Mouse (Mus musculus) c-Kit-positive CD71-positive TER-119-positive erythroid progenitor cells, embryonic 14.5 days (primary cell): ENCODE data around the gene Cnep1r1.

ENCODE experiments used
- DNase-seq: peaks from one replicate; pipeline ENCODE4 v3.0.0-alpha.2; 2013; ENCODE audit warnings: low spot score

Cnep1r1 gene

DNA sequence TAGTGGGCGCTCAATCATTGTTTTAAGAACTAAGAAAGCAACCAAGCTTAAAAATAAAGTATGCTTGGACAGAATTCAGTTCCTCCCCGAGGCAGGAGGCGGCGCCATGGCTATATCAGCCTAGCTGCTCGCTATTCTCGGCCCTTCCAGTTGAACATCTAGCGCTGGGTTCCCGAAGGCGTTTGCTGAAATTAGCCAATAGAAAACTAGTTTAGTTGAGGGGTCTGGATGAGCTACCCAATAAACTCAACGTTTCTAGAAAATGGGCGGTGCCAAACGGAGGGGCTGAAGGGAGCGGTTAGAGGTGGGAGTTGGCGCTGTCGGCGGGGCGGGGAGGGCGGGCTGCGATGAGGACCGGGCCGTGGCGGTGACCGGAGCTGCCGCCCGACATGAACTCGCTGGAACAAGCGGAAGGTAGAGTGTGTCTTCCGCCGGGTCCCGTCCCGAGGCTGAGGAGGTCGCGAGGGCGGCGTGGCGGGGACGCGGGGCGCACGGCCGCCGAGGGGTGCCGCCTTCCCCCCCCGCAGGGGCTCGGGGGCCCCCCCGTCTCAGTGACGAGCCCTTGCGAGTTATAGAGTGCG is at the start of gene Cnep1r1:
Gene Cnep1r1, plus strand, starts transcription at position 314 of the 581 bp plus-strand sequence.
- DNase-seq = peak; percentile 99

DNA sequence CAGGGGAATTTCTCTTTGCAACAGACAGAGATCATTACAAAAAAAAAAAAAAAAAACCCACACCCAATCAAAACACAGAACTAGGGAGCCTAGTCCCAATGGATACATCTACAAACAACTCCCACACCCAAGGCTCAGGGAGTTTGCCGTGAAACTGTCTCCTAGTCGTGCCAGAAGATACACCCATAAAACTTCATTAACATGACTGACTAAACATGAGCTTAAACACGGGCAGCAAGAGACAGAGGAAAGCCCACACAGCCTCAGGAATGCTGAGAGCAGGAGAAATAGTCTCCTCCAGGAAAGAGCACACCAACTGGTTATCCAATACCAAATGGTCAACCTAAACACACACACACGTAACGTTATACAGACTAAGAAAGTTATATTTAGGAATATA is 36.4 kb upstream of the Cnep1r1 start:
- no peak for DNase-seq

DNA sequence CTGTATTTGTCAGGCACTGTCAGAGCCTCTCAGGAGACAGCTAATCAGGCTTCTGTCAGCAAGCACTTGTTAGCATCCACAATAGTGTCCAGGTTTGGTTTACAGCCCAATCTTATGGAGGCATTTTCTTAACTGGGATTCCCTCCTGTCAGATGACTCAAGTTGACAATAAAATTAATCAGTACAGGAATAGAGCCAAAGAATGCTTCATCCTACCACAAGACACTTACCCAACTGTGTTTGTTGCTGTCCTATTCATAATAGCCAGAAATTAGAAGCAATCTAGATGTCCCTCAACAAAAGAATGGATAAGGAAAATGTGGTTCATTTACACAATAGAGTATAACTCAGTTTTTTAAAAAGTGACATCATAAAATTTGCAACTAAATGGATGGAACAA is 30.6 kb upstream of the Cnep1r1 start:
- DNase-seq = no peak

DNA sequence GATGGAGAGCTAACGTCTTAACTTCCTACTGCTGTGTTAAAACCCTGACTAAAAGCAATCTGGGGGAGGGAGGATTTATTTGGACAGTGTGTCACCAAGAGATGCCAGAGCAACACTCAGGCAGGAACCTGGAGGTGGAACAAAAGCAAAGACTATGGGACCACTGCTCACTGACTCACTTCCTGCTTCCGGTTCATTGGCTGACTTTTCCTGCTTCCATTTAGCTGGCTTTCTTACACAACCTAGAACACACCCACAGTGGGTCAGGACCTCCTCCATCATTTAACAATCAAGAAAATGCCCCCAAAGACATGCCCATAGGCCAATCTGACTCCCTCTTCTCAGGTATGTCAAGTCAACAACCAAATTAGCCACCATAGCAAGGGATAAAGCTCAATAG is 26.9 kb upstream of the Cnep1r1 start:
- DNase-seq = no peak

DNA sequence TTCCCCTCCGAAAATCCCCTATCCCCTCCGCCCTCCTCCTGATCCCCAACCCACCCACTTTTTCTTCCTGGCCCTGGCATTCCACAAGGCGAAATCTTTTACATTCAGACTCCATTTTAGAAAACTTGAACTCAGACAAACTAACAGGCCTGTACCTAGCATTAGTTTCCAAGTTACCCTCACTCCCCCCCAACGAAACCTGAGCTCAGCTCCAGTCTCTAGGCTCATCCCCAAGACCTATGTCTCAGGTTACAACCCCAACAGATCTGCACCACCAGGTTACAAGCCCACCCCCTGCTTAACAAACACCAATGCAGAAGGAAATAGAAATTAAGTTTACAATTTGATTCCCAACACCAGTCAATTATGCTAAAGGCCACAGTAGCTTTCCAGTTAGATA is 25.2 kb upstream of the Cnep1r1 start:
- no peak for DNase-seq

DNA sequence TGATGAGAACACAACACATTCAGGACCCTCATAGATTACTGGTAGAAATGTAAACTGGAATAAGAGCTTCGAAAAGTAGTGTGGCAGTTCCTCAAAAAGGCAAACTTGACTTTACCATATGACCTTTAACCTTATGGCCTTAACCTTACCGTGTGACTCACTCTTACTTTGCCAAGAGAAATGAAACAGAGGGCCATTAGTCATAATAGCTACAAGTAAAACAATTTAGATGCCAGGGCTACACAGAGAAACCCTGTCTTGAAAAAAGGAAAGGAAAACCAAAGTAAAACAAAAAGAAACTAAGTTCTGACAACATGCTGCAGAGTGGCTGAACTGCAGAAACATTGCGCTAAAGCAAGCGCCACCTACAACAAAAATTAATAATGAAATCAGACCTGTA is 19.7 kb upstream of the Cnep1r1 start:
- no peak for DNase-seq

DNA sequence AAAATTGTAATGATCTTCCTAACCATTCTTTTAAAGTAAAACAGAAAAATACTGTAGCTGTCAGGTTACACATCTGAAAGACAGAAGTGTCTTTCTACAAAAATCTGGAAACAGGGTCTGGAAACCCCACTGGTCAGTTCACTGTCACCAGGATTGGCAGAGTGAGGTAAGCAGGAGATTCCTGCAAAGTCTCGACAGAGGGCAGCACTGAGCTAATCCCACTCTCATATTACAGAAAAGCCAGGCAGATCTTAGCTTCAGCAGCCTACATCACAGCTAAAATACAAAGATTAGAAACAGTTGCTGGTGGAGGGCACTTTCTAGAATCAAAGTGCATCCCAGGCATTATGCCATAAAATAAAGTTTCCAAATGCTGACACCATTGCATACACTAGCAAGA is 19.0 kb upstream of the Cnep1r1 start:
- DNase-seq = peak; percentile 52

DNA sequence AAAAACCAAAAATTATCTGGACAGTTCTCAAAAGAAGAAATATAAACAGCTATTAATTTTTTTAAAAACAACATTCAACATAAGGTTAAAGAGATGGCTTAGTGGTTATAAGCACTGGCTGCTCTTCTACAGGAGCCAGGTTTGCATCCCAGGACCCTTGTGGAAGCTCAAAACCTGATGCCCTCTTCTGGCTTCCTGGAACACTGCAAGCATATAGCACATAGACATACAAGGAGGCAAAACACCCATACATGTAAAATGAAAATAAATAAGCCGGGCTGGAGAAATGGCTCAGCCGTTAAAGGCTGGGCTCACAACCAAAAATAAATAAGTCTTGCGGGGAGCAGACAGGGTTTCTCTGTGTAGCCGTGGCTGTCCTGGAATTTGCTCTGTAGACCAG is 9.3 kb upstream of the Cnep1r1 start:
- DNase-seq = no peak

DNA sequence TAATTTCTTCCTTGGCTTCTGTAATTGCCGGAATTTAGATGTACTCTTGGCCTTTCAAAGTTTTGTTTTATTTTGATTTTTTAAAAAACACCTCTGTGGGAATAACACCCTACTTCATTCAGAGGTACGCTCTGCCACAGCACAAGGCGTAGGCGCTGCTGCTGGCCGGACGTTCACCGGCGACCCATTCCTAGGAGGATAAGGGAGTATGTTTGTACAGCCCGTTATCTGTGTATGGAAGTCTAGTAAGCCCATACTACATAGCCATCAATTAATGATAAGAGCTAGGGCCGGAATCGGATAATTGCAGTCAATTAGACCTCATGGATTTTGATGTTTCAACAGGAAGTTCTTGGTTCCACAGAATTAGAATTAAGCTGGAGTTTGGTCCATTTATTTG is 507 bp downstream of the Cnep1r1 start:
- DNase-seq = peak; percentile 52

DNA sequence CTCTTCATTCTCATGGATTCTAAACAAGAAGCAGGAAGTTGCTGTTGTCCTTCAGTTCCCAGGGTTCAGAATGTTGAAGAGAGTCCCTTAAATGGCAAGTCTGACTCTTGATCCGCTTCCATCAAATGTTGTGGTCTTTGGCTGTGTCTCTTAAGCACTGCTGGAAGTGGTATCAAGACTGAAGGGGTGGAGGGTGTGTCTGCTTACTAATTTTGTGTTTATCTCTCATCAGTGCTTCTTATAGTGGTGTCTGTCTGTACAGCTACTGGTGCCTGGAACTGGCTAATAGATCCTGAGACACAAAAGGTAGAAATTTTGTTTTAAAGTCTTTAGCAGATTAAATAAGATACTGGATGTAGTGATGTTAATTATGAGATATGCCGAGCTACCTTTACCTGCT is 6.3 kb downstream of the Cnep1r1 start:
- DNase-seq = peak; percentile 39

DNA sequence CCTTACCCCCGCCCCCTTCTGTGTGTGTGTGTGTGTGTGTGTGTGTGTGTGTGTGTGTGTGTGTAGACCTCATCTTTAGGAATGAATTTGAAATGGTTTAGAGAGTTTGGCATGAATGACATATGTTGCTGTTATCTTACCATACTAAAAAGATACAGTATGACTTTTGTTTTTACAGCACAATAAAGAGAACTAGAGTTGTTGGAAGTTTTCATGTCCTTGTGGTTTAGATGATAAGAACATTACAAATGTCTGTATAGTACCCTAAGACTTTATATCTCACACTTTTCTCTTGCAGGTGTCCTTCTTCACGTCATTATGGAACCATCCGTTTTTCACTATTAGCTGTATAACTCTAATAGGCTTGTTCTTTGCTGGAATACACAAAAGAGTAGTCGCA is 10.8 kb downstream of the Cnep1r1 start:
- no peak for DNase-seq

DNA sequence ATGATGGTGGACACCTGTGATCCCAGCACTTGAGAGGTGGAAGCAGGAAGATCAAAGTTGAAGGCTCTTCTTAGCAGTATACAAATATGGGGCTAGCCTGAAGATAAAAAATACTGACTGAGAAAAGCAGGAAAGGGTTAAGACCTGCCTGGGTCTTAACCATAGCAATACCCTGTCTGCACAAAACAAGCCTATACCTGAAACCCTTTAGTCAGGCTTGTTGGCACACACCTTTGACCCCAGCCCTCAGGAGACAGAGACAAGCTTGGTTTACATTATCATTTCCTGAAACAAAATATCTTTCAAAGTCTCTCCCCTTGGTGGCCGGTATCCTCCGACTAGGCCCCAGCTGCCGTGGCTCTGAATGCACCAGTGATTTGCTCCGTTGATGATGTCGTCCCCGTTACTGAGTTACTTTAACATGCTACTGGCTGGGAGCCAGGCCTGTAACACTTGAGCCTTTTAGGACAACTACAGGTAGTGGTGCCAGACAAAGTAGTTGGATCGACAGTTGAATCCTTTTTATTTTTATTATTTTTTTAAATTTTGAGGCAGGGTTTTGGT is 12.3 kb downstream of the Cnep1r1 start:
- DNase-seq = no peak

DNA sequence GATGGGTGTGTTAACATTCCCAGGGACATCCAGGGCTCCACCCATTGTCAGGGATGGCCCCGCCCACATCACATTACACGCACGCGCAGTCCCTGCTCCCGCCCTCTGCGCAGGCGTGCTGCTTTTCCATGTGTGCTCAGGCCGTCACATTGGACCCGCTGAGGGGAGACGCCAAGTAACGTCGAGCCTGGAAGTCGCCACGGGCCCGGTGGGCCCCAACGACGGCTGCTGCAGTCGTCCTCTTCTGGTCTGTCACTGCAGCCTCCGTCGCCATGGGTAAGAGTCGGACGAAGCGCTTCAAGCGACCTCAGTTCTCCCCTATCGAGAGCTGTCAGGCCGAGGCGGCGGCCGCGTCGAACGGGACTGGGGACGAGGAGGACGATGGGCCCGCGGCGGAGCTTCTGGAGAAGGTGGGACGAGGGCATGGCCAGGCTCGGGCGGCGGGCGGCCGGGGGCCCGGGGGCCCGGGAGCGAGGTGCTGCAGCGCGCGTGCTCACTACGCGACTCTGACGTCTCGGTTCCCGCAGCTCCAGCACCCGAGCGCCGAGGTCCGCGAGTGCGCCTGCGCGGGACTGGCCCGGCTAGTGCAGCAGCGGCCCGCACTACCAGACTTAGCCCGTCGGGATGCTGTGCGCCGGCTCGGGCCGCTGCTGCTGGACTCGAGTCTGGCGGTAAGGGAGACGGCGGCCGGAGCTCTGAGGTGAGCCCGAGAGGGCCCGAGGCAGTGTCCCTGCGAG is 19.3 kb downstream of the Cnep1r1 start, which contains the start of gene Heatr3:
Gene Heatr3, plus strand, starts transcription at position 108 of the 737 bp plus-strand sequence.
- peak; percentile 90 for DNase-seq

DNA sequence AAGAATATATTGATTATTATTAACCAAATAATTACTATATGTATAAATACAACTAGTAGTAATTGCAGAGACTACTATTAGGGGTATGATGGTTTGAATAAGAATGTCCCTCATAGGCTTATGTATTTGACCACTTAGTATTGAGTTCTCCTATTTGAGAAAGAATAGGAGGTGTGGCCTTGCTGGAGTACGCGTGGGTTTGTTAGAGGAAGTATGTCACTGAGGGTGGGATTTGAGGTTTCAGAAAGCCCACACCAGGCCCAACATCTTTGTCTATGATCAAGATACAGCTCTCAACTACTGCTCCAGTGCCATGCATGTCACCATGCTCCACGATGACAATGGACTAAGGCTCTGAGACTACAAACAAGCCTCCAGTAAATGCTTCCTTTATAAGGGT is 20.7 kb downstream of the Cnep1r1 start:
- DNase-seq = no peak

DNA sequence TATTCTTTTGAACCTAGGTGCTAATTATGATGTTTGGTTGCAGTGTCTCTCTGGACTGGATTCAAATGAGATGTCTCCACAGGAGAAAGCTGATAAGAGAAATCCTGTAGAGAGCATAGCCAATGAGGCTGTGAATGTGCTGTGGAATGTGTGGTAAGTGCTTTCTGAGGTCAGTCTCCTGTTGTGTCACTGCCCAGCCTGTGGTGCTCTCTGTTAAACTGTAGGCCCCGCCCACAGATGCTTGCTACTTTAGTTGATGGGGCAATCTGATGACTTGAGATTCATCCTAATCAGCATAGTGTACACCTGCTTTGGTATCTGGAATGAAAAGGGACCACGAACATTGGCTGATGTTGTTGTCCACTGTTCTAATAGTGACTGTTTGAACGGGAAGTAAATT is 23.1 kb downstream of the Cnep1r1 start:
- no peak for DNase-seq

DNA sequence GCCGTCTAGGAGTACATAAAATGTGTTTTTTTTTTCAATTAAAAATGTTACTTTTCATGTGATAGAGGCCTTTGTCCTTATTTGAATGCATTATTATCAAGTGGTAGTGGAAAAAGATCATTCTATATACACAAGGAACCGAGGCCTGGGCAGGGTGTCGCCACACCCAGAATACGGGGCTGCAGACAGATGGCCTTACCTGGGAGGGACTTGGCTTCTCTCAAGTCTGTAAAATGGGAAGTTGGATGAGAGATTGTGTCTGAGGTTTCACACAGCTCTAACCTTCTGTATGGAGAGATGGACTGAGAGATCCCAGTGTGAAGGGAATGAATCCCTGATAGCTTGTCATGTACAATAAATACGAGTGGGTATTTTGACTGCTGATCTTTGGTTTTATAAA is 25.5 kb downstream of the Cnep1r1 start:
- no peak for DNase-seq

DNA sequence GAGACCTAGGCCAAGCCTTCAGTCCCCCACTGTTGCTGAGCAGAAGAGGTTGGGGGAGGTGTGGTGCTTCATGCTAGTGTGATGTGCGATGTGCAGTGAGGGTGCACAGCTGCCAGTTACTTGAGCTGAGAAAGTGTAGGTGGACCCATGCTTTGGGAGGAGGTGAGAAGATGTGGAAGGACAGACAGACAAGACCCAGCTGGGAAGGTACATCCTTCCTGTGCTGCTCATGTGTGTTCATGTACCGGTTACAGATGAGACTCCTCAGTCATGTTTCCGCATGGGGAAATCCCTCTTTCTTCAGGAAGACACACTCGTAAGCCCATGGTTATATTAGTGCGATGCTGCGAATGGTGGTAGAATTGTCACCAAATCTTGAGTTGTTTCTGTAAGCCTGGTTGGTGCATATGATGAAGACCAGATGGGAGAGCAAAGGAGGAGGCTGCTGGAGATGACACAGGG is 32.4 kb downstream of the Cnep1r1 start:
- no peak for DNase-seq

DNA sequence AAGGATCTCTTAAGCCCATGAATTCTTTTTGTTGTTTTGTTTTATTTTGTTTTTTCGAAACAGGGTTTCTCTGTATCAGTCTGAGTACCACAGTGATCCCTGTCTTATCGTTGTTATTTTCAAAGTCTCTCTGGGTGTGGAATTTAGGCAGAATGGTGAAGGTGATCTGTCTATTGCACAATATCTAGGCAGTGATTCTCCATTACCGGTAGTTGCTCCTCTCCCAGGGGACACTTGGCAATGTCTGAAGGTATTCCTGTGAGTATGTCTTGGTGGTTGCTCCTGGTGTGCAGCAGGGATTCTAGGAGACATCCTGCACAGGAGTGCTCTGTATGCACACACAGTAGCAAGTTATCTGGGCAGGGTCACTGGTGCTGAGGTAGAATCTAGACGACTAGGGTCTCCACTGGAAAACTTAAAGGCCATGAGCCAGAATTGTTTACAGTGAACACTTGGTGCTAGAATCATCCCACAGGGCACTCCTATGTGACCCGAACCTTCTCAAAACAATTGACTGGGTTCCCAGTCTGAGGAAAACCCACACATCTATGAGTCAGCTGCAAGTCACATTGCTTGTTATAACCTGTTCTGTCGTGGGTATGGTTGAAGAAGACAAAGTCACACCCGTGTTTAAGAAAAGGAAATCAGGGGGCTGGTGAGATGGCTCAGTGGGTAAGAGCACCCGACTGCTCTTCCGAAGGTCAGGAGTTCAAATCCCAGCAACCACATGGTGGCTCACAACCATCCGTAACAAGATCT is 41.8 kb downstream of the Cnep1r1 start:
- DNase-seq = no peak

DNA sequence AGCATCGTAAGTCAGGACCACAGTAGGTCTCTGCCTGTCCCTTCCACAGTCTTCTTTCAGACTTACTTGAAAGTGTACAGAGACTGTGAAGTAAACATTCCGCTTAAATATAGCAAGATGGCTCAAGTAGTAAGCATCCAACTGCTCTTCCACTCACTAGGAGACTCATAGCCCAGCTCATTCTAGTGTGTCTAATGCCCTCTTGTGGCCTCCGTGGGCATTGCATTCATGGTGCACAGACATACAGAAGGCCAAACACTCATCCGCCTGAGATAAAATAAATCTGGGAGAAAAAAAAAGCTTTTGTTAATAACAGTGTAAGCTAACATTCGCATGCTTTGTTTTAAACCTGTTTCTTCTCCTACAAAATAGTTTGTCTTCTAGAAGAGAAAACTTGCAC is 42.9 kb downstream of the Cnep1r1 start:
- peak; percentile 75 for DNase-seq

DNA sequence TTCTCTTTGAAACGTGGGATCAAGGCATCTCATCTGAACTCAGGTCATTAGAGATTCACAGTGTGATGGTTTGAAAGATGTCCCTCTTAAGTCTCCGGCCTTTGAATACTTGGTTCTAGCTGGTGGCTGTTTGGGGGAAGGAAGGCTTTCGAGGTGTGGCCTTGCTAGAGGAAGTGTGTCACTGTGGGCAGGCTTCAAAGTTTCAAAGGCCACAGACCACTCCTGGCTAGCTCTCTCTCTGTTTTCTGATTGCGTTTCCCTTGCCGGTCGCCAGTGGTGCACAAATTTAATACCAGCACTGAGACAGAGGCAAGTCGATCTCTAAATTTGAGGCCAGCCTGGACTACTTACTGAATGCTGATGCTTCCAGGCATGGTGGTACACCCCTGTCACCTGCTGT is 56.7 kb downstream of the Cnep1r1 start:
- DNase-seq = no peak

DNA sequence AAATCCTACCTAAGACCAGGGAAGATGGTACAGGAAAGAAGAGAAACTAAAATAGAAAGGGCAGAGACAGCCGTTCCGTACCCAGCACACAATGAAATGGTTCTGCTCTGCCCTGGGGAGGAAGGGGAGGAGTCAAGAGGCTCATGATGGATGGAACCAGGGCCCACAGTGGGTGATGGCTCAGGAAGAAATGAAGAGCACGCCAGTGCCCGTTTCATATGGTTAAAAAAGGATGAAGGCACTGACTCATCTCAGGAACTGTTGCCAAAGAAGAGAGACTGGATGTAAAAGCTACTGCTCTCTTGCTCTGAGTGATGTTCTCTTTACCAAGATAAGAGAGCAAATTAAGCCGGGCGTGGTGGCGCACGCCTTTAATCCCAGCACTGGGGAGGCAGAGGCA is 58.7 kb downstream of the Cnep1r1 start:
- DNase-seq = no peak

DNA sequence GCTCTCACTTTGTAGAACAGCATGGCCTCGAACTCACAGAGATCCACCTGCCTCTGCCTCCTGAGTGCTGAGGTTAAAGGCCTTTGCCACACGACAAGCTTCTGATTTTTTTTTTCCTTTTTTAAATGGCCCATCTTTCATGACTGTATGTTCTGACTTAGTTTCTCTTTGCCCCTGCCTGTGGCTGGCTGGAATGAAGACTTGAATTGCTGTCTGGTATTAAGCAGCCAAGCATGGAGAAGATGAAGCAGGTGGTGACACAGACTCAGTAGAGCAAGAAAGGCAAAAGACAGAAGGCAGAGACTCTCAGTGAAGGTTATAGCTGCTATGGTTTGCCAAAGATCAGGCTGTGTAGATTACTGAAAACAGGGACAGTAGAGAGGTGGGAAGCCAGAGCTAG is 64.6 kb downstream of the Cnep1r1 start:
- no peak for DNase-seq
